Mouse (Mus musculus) right cerebral cortex, postnatal 36 days (tissue): ENCODE measurements around the gene Cacng6.
"Not testable (repeated sequence)": the region's sequence is repeated elsewhere in the genome, so short reads cannot be mapped to it uniquely, and the experiment has no call there.

Experiments
- DNase-seq, 2 experiments: peaks; one replicate each; pipeline ENCODE4 v3.0.0; 2022; ENCODE audit warnings: low spot score in 2 of 2, mixed read lengths in 1 of 2

Cacng6 gene

DNA sequence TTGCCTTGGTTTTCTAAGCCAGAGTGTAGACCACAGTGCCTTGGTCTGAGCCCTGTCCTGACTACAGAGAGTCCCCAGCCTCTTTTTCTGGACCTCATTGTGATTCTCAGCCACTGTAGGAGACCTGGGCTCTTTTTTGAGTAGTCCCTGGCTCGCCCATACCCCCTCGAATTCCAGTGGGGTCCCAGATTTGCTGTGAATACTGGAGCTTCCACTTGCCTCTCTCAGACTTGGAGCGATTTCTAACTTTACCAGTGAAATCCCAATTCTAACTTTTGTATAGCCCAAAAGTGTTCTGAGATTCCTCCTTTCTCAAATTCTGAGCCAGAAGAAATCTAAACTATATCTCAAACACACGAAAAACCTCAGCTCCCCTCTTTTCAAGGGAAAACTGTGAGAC lies at the start of gene Cacng6:
TSS of gene Cacng6 (plus strand) at position 301 of the 400 bp plus-strand sequence.
- DNase-seq: no peak

- no peak for DNase-seq
Observed at GRCm38 (mm10) chr7:3376831-3377230, 47.2 kb upstream of the Cacng6 start.

- no peak for DNase-seq
Observed at GRCm38 (mm10) chr7:3382123-3382522, 41.9 kb upstream of the Cacng6 start.

DNA sequence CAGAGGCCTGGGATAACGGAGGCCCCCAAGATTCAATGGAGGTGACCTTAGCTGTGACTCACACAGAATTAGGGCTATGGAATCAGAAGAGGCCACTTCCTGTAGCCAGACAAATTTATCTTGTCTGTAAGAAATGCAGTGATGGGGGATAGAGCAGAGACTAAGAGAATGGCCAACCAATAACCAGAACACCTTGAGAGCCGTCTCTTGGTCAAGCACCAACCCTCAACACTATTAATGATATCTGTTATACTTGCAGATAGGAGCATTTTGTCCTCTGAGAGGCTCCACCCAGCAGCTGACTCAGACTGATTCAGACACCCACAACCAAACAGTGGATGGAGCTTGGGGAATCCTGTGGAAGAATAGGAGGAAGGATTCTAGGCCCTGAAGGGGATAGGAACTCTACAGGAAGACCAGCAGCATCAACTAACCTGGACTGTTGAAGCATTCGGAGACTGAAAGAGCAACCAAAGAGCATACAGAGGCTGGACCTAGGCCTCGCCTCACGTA lies 39.1 kb upstream of the Cacng6 start:
- no peak for DNase-seq

GRCm38 (mm10) chr7:3386036-3386730 lies 37.8 kb upstream of the Cacng6 start:
- DNase-seq: no peak

GRCm38 (mm10) chr7:3387761-3388160 lies 36.2 kb upstream of the Cacng6 start:
- no peak for DNase-seq

DNA sequence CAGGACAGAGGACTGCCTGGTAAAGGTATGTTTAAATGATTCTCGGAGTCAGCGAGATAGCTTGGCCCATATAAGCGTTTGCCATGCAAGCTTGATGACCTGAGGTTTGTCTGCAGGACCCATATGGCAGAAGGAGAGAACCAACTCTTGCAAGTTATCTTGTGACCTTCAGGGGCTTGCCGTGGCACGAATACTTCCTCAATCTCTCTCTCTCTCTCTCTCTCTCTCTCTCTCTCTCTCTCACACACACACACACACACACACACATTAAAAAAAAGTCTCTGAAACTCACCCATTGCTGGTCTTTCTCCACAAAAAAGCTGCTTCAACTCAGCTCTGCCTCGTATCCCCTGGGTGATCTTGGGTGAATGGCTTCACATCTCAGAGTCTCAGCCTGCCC lies 35.1 kb upstream of the Cacng6 start:
- no peak for DNase-seq

DNA sequence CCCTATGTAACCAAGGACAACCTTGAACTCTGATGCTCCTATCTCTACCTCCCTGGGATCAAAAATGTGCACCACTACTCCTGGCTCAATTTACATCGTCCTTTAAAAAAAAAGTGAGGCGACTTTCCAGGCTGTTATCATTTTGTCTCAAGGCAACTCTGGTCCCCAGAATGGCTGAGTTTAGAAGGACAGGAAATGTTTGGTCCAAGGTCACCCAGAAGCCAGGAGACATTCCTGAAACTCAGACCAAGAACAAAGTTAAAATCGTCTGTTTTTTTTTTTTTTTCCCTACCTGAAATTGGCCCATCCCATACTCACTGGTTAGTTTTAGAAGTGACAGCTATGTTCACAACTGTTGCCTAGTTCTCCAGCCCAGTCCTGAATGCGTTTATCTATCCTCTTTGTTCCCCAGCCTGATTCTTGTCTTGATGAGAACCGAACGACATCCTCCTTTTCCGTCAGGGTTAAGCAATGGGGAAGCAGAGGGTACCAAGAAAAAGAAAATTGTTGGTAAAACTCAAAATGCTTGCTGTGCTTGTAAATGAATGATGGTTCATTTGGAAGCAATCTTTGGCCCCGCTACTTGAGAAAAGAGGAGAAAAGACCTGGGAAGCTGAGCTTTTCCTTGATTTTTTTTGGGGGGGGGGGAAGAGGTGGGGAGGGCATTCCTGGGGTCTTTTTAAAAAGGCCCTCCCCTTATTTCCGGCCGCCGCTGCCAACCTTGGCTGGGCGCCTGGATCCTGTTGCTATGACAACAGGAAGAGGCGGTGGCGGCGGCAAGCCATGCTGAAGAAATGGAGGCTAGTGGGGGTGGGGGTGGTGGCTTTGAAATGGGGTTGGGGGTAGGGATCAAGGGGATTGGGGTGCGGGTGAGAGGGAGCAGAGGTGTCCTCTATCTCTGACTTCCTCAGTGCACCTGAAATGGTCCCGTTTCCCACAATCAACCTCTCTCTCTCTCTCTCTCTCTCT lies 34.3 kb upstream of the Cacng6 start:
- DNase-seq: peak; percentile 61 to 64

GRCm38 (mm10) chr7:3390413-3391080 lies 33.4 kb upstream of the Cacng6 start, which contains the start of gene Cacng8:
TSS of gene Cacng8 (plus strand) at chr7:3390683.
- no peak for DNase-seq

- DNase-seq: no peak
Observed at GRCm38 (mm10) chr7:3391081-3391451, 32.9 kb upstream of the Cacng6 start.

DNA sequence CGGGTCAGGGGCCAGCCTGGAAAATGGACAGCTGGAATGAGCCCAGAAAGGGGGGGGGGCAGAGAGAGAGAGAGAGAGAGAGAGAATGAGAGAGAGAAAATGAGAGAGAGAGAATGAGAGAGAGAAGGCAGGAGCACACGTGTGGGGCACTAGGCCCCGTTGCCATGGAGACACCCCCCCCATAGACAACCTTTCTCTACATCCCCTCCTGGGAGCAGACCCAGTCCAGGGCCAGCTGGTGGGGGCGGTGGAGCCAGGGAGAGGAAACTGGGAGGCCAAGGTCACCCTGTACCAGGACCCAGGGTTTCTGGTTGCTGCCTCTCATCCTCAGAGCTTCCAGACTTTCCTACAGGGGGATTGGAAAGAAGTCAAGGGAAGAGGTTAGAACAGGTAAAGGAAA lies 32.2 kb upstream of the Cacng6 start:
- no peak for DNase-seq

DNA sequence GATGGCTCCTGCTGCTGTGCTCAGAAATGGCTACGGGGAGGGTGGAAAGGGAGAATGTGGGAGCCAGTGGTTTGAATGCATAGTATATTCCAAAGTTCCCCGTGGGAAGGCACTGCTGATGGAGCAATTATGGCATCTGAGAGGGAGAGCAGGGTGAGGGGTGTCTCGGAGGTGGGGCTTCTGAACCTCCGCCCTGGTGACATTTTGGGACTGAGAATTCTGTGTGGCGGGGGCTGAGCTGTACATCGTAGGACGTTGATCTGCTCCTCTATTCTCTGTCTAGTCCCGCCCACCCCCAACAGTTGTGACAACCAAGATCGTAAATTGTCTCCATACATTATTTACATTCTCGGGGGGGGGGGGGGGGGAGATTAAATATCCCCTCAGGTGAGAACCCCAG lies 26.6 kb upstream of the Cacng6 start:
- DNase-seq: no peak

DNA sequence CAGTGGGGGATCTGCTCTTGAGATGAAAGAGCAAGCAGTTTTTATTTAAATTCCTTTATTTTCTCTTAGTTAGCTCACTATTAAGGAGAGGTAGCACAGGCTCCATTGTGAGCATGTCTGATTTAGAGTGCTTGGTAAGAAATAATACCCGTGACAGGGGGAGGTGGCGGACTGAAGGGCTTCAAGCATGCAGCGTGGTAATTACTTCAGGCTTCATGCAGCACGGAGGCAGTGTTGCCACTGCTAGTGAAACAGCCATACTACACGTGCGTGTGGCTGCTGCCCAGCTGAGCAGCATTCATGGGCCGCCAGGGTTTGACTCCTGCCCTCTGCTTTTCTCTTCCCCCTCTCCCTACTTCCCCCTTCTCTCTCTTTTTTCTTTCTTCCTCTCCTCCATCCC lies 26.2 kb upstream of the Cacng6 start:
- no peak for DNase-seq

GRCm38 (mm10) chr7:3398363-3398762 lies 25.6 kb upstream of the Cacng6 start:
- not testable (repeated sequence) for DNase-seq

- no peak for DNase-seq
Observed at GRCm38 (mm10) chr7:3399937-3400336, 24.1 kb upstream of the Cacng6 start.

DNA sequence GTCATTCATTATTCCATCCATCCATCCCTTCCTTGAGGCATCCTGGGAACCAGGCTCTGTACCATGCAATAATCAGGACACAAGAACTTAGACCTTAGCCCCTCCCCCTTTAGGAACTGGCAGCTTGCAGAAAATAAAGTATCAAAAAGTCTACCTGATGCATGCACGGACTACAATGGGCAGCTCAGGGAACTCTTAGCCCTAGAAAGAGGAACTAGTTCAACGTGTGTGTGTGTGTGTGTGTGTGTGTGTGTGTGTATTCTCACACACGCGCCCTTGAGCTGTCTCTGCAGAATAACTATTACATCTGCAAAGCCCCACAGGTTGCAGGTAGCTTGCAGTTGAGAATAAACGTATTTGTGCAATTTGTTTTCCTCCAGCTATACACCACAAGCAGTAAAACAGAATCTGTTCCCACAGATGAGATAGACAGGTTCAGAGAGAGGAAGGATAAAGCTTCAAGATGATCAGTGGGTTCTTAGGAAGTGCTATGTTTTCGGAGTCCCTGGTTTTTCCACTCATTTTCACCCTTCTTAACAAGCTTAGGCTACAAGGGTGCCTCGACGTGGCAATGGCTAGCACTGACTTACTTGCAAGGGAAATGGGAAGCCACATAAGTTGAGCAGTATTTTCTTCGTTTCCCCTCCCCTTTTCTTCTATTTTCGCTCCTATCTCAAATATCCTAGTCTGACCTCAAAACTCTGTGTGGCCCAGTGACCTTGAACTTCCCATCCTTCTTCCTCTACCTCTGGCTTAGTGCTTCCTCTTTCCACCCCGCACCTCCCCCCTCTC lies 14.1 kb upstream of the Cacng6 start:
- no peak for DNase-seq

DNA sequence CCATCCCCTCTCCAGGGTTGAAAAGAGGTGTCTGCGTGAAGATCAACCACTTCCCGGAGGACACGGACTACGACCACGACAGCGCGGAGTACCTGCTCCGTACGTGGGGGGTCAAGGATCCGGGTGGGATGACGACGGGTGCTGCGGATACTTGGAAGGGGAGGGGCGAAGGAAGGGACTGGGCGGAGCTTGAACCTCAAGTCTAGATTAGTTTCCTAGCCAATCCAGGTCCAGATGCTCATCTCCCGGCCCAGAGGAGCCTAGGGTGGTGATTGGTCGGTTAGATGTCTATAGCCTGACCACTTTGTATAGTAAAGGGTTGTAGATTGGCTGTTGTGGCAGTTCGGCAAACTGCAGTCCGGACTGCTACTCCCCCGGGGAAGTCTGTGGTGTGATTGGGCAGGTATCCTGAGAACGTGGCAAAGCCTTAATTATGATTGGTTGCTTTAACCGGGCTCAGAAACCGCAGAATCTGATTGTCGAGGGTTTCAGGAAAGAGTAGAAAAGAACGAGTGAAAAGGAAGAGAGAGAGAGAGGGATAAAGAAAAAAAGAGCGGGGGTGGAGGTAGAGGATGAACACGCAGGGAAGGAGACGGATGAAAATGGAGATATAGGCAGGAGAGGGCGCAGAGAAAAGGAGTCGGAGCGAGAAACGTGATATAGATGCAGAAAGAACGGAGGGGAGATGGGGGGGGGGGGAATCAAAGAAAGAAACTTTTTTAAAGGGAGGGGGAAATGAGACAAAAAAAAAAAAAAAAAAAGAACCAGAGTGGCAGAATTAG lies 12.6 kb upstream of the Cacng6 start:
- peak; percentile 66 to 75 for DNase-seq

DNA sequence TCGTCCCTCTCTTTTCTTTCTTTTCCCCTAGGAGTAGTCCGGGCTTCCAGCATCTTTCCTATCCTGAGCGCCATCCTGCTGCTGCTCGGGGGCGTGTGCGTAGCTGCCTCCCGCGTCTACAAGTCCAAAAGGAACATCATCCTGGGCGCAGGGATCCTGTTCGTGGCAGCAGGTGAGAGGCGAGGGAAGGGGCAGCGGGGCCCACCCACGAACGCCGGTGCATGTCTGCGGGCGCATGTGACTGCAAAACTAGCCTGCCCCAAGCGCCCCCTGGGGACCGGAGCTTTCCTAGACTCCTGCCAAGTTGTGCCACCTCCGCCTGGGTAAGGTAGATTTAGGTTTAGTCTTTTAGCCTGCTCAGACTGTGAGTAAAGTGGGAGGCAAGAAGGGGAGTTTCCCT lies 12.0 kb upstream of the Cacng6 start:
- peak in 1 of 2 experiments; percentile 60 for DNase-seq

- no peak for DNase-seq
Observed at GRCm38 (mm10) chr7:3414888-3415287, 9.1 kb upstream of the Cacng6 start.

GRCm38 (mm10) chr7:3415378-3415777 lies 8.6 kb upstream of the Cacng6 start:
- DNase-seq: no peak
